In genomic region chr13:43498849-43499248, GRCm38 (mm10) we compare ENCODE assay signal across 10 mouse cellular contexts. TPM values are rescaled to one million over a fixed set of nuclear protein-coding genes. Genes with fewer than 3 reads are reported as not detected.
DNase-seq lines count a peak whose midpoint lies in the region; ATAC-seq and TF ChIP-seq lines count a peak whose summit lies in the region.
"Had no signal": no experiment of that assay in that cellular context is flagged by ENCODE, and none has a peak within 500 bp of the region (broad histone marks: within the 10 kb centered on the region; RNA-seq: fewer than 3 reads in every experiment).

No protein-coding gene starts in this region.

- DNase-seq in cerebellum, postnatal 25 days = peak; percentile 34 to 51
- no peak for DNase-seq in cerebellum, adult 9-11 months
- peak; percentile 28 for DNase-seq in liver, adult 2 months (ENCODE audit: extremely low read depth, low read depth, low spot score)
- peak; percentile 55 to 57 for DNase-seq in layer of hippocampus, adult 2 months (ENCODE audit: low spot score in 2 of 2)
- DNase-seq in splenic B cell, adult 2 months (ENCODE audit: low read depth, low spot score) = peak; percentile 25
- no peak for DNase-seq in Muller cell, postnatal 12 days (ENCODE audit: inconsistent ontology term)

- no peak overlapping the region for H3K27ac ChIP-seq in liver, adult 2 months (replicated peaks; ENCODE audit: insufficient read depth, low read depth, low read length)
- H3K27ac ChIP-seq in liver, embryonic 12.5 days = no peak overlapping the region
- H3K27ac ChIP-seq in layer of hippocampus, adult 2 months = peak overlapping the region; percentile 48; the same call in 1 of the 2 replicates
- no peak overlapping the region for H3K27ac ChIP-seq in intestine, embryonic 16.5 days (ENCODE audit: low read length)

- H3K9ac ChIP-seq in liver, adult 2 months (ENCODE audit: low read depth, low read length) = no peak overlapping the region
- no peak overlapping the region for H3K9ac ChIP-seq in liver, embryonic 12.5 days
- no peak overlapping the region for H3K9ac ChIP-seq in intestine, embryonic 16.5 days (ENCODE audit: low read depth, low read length)

- H3K4me2 ChIP-seq in liver, embryonic 12.5 days = no peak overlapping the region
- no peak overlapping the region for H3K4me2 ChIP-seq in intestine, embryonic 16.5 days (ENCODE audit: low read depth, low read length)

- TF ChIP-seq POLR2A in liver, adult 2 months (IDR thresholded peaks at IDR 0.05; ENCODE audit: extremely low read depth, insufficient read depth, low read length) = no peak

- no peak for ATAC-seq in liver, embryonic 12.5 days
- ATAC-seq in intestine, embryonic 16.5 days = no peak

- H3K27me3 ChIP-seq in liver, adult 2 months (ENCODE audit: control insufficient read depth, insufficient read depth, low read length) = no peaks in the 10 kb centered on the region
- H3K27me3 ChIP-seq in liver, embryonic 12.5 days (replicated peaks) = no peaks in the 10 kb centered on the region
- no peaks in the 10 kb centered on the region for H3K27me3 ChIP-seq in splenic B cell, adult 2 months (ENCODE audit: control insufficient read depth, insufficient read depth, low read length, poor library complexity, severe bottlenecking)
- no peaks in the 10 kb centered on the region for H3K27me3 ChIP-seq in intestine, embryonic 16.5 days (replicated peaks; ENCODE audit: control insufficient read depth, insufficient read depth, low read length)
- H3K27me3 ChIP-seq: CH12.LX had no signal

- H3K79me2 ChIP-seq in liver, adult 2 months (ENCODE audit: control insufficient read depth, insufficient read depth, low read length) = no peaks in the 10 kb centered on the region

- no peaks in the 10 kb centered on the region for H3K36me3 ChIP-seq in liver, adult 2 months (ENCODE audit: control insufficient read depth, insufficient read depth, low read length)
- no peaks in the 10 kb centered on the region for H3K36me3 ChIP-seq in liver, embryonic 12.5 days
- H3K36me3 ChIP-seq in splenic B cell, adult 2 months (ENCODE audit: control insufficient read depth, insufficient read depth, low read length, poor library complexity, severe bottlenecking) = no peaks in the 10 kb centered on the region
- no peaks in the 10 kb centered on the region for H3K36me3 ChIP-seq in intestine, embryonic 16.5 days (ENCODE audit: control insufficient read depth, insufficient read depth, low read length)

- H3K4me3 ChIP-seq in liver, adult 2 months (ENCODE audit: insufficient read depth, low read depth, low read length) = no peak overlapping the region
- no peak overlapping the region for H3K4me3 ChIP-seq in liver, embryonic 12.5 days
- H3K4me3 ChIP-seq in layer of hippocampus, adult 2 months = peak overlapping the region; percentile 18; the same call in 1 of the 2 replicates
- H3K4me3 ChIP-seq in intestine, embryonic 16.5 days (ENCODE audit: low read length) = no peak overlapping the region
- H3K4me3 ChIP-seq: myocyte had no signal

- H3K4me1 ChIP-seq in liver, adult 2 months (ENCODE audit: control insufficient read depth, insufficient read depth, low read length) = peaks cover 7% of the 10 kb centered on the region; the same call in 1 of the 2 replicates
- peaks cover 11% of the 10 kb centered on the region; the same call in 1 of the 2 replicates for H3K4me1 ChIP-seq in liver, embryonic 12.5 days
- H3K4me1 ChIP-seq in intestine, embryonic 16.5 days (ENCODE audit: control insufficient read depth, insufficient read depth, low read length) = peaks cover 6% of the 10 kb centered on the region; the same call in 1 of the 2 replicates

- peaks cover 5% of the 10 kb centered on the region; the same call in 1 of the 2 replicates for H3K9me3 ChIP-seq in liver, embryonic 12.5 days (replicated peaks)
- no peaks in the 10 kb centered on the region for H3K9me3 ChIP-seq in intestine, embryonic 16.5 days (ENCODE audit: control insufficient read depth, low read length)

- WGBS in liver, adult 2 months = 87% methylated on average over 14 of the region's 14 CpGs
- WGBS in liver, embryonic 12.5 days (ENCODE audit: insufficient replicate concordance) = 79% methylated on average over 14 of the region's 14 CpGs
- 64% methylated on average over 14 of the region's 14 CpGs for WGBS in intestine, embryonic 16.5 days

- no peak for TF ChIP-seq CTCF in liver, adult 2 months (IDR thresholded peaks at IDR 0.05; ENCODE audit: low read depth, low read length)
- no peak for TF ChIP-seq CTCF in layer of hippocampus, adult 2 months (conservative IDR thresholded peaks at IDR 0.05)

RNA-seq across cellular contexts. Expression of gene Ranbp9, which starts 17.8 kb away (rescaled TPM):
- 27.8 and 32.8 TPM in 2 replicates for total RNA-seq in liver, adult 2 months (2014; rRNA removed)
- polyA plus RNA-seq in liver, adult 2 months (2012; rRNA removed) = 10.6 and 17.8 TPM in 2 replicates
- polyA plus RNA-seq in liver, embryonic 12.5 days (2016; fragmentation: Nextera tagmentation; extraction: Ambion mirVana) = 3.3 and 4.5 TPM in 2 replicates
- 10 to 100 TPM; 82.5 to 85.2 TPM for total RNA-seq in layer of hippocampus, adult 2 months (2021)
- polyA plus RNA-seq in intestine, embryonic 16.5 days (2015; fragmentation: Nextera tagmentation; extraction: Ambion mirVana) = 4.3 and 5.5 TPM in 2 replicates

Comparison
In these comparisons a context has a peak if more than half of its experiments do, and no peak if none do; other contexts are left out.
1. DNase-seq: peak in cerebellum, postnatal 25 days (2 of 2), liver, adult 2 months (single experiment), layer of hippocampus, adult 2 months (2 of 2) and splenic B cell, adult 2 months (single experiment); none in cerebellum, adult 9-11 months (single experiment) and Muller cell, postnatal 12 days (single experiment).